Mouse (Mus musculus) CH12.LX (cell line): ENCODE measurements around the gene Smad6. TPM values are rescaled to one million over a fixed set of nuclear protein-coding genes. Genes with fewer than 3 reads are reported as not detected.

Experiments
- DNase-seq: peaks from one replicate; pipeline ENCODE4 v3.0.0-alpha.2; 2013; ENCODE audit errors: extremely low read depth
- H3K27ac ChIP-seq: 2 replicates; pipeline ENCODE4 v1.5.1; 2012; ENCODE audit warnings: low read depth, mild to moderate bottlenecking, control low read depth, moderate library complexity; ENCODE audit not compliant: insufficient read depth
- H3K27me3 ChIP-seq: replicated peaks from 2 replicates; pipeline ENCODE3; 2012; ENCODE audit warnings: inconsistent platforms
- H3K36me3 ChIP-seq, 2 experiments: replicated peaks in 1 of 2; 2 replicates each; pipeline versions ENCODE3 to v1.6.1; 2012; ENCODE audit warnings: inconsistent platforms in 1 of 2, low read length in 1 of 2, mild to moderate bottlenecking in 1 of 2, mixed read lengths in 1 of 2, moderate library complexity in 1 of 2; ENCODE audit not compliant: control insufficient read depth in 1 of 2, insufficient read depth in 1 of 2
- H3K4me1 ChIP-seq, 2 experiments: 2 replicates each; pipeline ENCODE4 v1.6.1; 2012; ENCODE audit warnings: inconsistent platforms in 1 of 2, moderate library complexity in 1 of 2; ENCODE audit not compliant: insufficient read depth in 2 of 2, control insufficient read depth in 1 of 2
- H3K4me2 ChIP-seq: 2 replicates; pipeline ENCODE4 v1.6.1; 2012; ENCODE audit warnings: low read depth, mild to moderate bottlenecking, control low read depth; ENCODE audit not compliant: poor library complexity, insufficient read depth, severe bottlenecking
- H3K4me3 ChIP-seq, 3 experiments: fragments of 150-350 bp in 1 of 3; sonication (generic) in 1 of 3; replicated peaks in 1 of 3; 2 replicates each; pipeline versions ENCODE3 to v1.5.1; 2011 to 2012; ENCODE audit warnings: low read depth in 2 of 3, low read length in 2 of 3, mild to moderate bottlenecking in 2 of 3, moderate library complexity in 2 of 3, control low read depth in 1 of 3, improper control_type of control experiment in 1 of 3, inconsistent platforms in 1 of 3, mixed read lengths in 1 of 3; ENCODE audit not compliant: poor library complexity in 1 of 3
- H3K79me2 ChIP-seq: replicated peaks from 2 replicates; pipeline ENCODE4 v1.6.1; 2012; ENCODE audit warnings: mild to moderate bottlenecking, moderate library complexity; ENCODE audit not compliant: control insufficient read depth, poor library complexity, insufficient read depth, severe bottlenecking; ENCODE audit errors: extremely low read depth
- H3K9ac ChIP-seq: 2 replicates; pipeline ENCODE4 v1.6.1; 2012; ENCODE audit warnings: low read depth, mild to moderate bottlenecking, control low read depth, moderate library complexity; ENCODE audit not compliant: insufficient read depth
- H3K9me3 ChIP-seq: replicated peaks from 2 replicates; pipeline ENCODE3; 2012; ENCODE audit warnings: low read length, inconsistent platforms, mixed read lengths
- BHLHE40 ChIP-seq: IDR thresholded peaks from 2 replicates; pipeline ENCODE4 v1.6.1; 2011; ENCODE audit warnings: mild to moderate bottlenecking, low read depth, low read length, improper control_type of control experiment
- CHD2 ChIP-seq: IDR thresholded peaks from 2 replicates; pipeline ENCODE4 v1.6.1; 2011; ENCODE audit warnings: low read length, improper control_type of control experiment
- CTCF ChIP-seq, 2 experiments: IDR thresholded peaks in 1 of 2; conservative IDR thresholded peaks in 1 of 2; 2 replicates each; pipeline ENCODE4 v1.5.1; 2011 to 2012; ENCODE audit warnings: low read depth in 2 of 2, low read length in 2 of 2, improper control_type of control experiment in 1 of 2, inconsistent platforms in 1 of 2, mild to moderate bottlenecking in 1 of 2, moderate library complexity in 1 of 2
- GABPA ChIP-seq: IDR thresholded peaks from 2 replicates; pipeline ENCODE4 v1.6.1; 2012; ENCODE audit warnings: low read depth, low read length, improper control_type of control experiment, inconsistent platforms; ENCODE audit not compliant: insufficient replicate concordance
- HCFC1 ChIP-seq: IDR thresholded peaks from 2 replicates; pipeline ENCODE4 v1.6.1; 2012; ENCODE audit warnings: low read depth, mild to moderate bottlenecking, inconsistent platforms, low read length, improper control_type of control experiment
- IRF4 ChIP-seq: IDR thresholded peaks from 2 replicates; pipeline ENCODE4 v1.6.1; 2014; ENCODE audit warnings: low read depth, mild to moderate bottlenecking, inconsistent platforms, low read length, improper control_type of control experiment
- JUN ChIP-seq: IDR thresholded peaks from 2 replicates; pipeline ENCODE4 v1.6.1; 2011; ENCODE audit warnings: low read depth, mild to moderate bottlenecking, low read length, improper control_type of control experiment, moderate library complexity; ENCODE audit not compliant: insufficient read depth
- MAX ChIP-seq: IDR thresholded peaks from 2 replicates; pipeline ENCODE4 v1.6.1; 2011; ENCODE audit warnings: low read length, improper control_type of control experiment
- MXI1 ChIP-seq: IDR thresholded peaks from 2 replicates; pipeline ENCODE4 v1.6.1; 2011; ENCODE audit warnings: mild to moderate bottlenecking, low read depth, low read length, improper control_type of control experiment
- NELFE ChIP-seq: IDR thresholded peaks from 2 replicates; pipeline ENCODE4 v1.6.1; 2011; ENCODE audit warnings: low read depth, low read length, improper control_type of control experiment
- RAD21 ChIP-seq: IDR thresholded peaks from 2 replicates; pipeline ENCODE4 v1.6.1; 2011; ENCODE audit warnings: low read depth, mild to moderate bottlenecking, low read length, improper control_type of control experiment, moderate library complexity
- RCOR1 ChIP-seq: conservative IDR thresholded peaks from 2 replicates; pipeline ENCODE4 v1.6.1; 2012; ENCODE audit warnings: low read depth, mild to moderate bottlenecking, inconsistent platforms, low read length, improper control_type of control experiment
- SIN3A ChIP-seq: IDR thresholded peaks from 2 replicates; pipeline ENCODE4 v1.6.1; 2012; ENCODE audit warnings: low read length, improper control_type of control experiment, inconsistent platforms
- SMC3 ChIP-seq: IDR thresholded peaks from 2 replicates; pipeline ENCODE4 v1.6.1; 2011; ENCODE audit warnings: low read depth, low read length, improper control_type of control experiment
- TCF12 ChIP-seq: IDR thresholded peaks from 2 replicates; pipeline ENCODE4 v1.6.1; 2014; ENCODE audit warnings: low read depth, mild to moderate bottlenecking, inconsistent platforms, low read length, improper control_type of control experiment
- UBTF ChIP-seq: IDR thresholded peaks from 2 replicates; pipeline ENCODE4 v1.6.1; 2012; ENCODE audit warnings: low read depth, mild to moderate bottlenecking, inconsistent platforms, low read length, improper control_type of control experiment, moderate library complexity
- USF1 ChIP-seq: IDR thresholded peaks from 2 replicates; pipeline ENCODE4 v1.6.1; 2014; ENCODE audit warnings: low read depth, mild to moderate bottlenecking, inconsistent platforms, low read length, improper control_type of control experiment
- ZC3H11A ChIP-seq: IDR thresholded peaks from 2 replicates; pipeline ENCODE4 v1.6.1; 2012; ENCODE audit warnings: low read depth, mild to moderate bottlenecking, inconsistent platforms, low read length, improper control_type of control experiment
- ZNF384 ChIP-seq: IDR thresholded peaks from 2 replicates; pipeline ENCODE4 v1.6.1; 2012; ENCODE audit warnings: low read depth, low read length, improper control_type of control experiment, inconsistent platforms
- dilution Hi-C: fragments of 300-500 bp; cut with MboI; formaldehyde crosslinking; loops from 2 replicates; pipeline ENCODE4 v1.14.3; 2020; ENCODE audit warnings: low sequenced_read_pairs; ENCODE audit not compliant: extremely low pct_unique_long_range_greater_than_20kb, extremely low pct_ligation_motif_present
- in situ Hi-C: fragments of 300-500 bp; cut with MboI; formaldehyde crosslinking; loops from 3 replicates; pipeline ENCODE4 v1.14.3; 2019; ENCODE audit warnings: low sequenced_read_pairs, low pct_ligation_motif_present, low pct_unique_long_range_greater_than_20kb, mixed read lengths
- polyA plus RNA-seq: library from polyadenylated mRNA; unstranded; fragments of >175 nt; gene quantifications from 2 replicates; pipeline ENCODE4 v1.2.1, GENCODE M21; 2012; ENCODE audit warnings: low read depth; ENCODE audit not compliant: insufficient read length
- total RNA-seq, 2 experiments: library from RNA; depleted of rRNA; stranded (reverse); fragments of 300-350 nt in 1 of 2; fragments of >200 nt in 1 of 2; gene quantifications; 2 replicates each; pipeline ENCODE4 v1.2.3; 2012 to 2014

Gene Smad6
- total and polyA plus RNA-seq, 3 experiments: not detected

GRCm38 (mm10) chr9:63923190-63923717 is 98.6 kb downstream of the Smad6 start:
- Histone ChIP-seq H3K4me1 (no peaks in the 10 kb centered on the region), H3K79me2 (no peaks in the 10 kb centered on the region), H3K4me2 (no peak overlapping the region), H3K36me3 (no peaks in the 10 kb centered on the region), H3K9ac (no peak overlapping the region), H3K4me3 (no peak overlapping the region), H3K27ac (no peak overlapping the region), H3K27me3 (peaks cover 6% of the 10 kb centered on the region), H3K9me3 (no peaks in the 10 kb centered on the region)
- no peak for DNase-seq
- in situ Hi-C loops (no loop called here), dilution Hi-C loops (no loop called here)
- no peak for TF ChIP-seq ZNF384
- no peak for TF ChIP-seq HCFC1
- TF ChIP-seq RCOR1: no peak
- no peak for TF ChIP-seq MAX
- no peak for TF ChIP-seq CHD2
- no peak for TF ChIP-seq CTCF (conservative IDR thresholded peaks at IDR 0.05 in 1 of 2, IDR thresholded peaks at IDR 0.05 in 1 of 2; ENCODE audit: low read depth in 2 of 2, low read length in 2 of 2)
- no peak for TF ChIP-seq IRF4
- TF ChIP-seq JUN: no peak
- TF ChIP-seq UBTF: no peak
- TF ChIP-seq SMC3: no peak

- H3K4me3 ChIP-seq: no peak overlapping the region
- H3K4me1 ChIP-seq: no peaks in the 10 kb centered on the region
These were observed 102.2 kb downstream of the Smad6 start for GRCm38 (mm10) chr9:63919708-63920107.

More at GRCm38 (mm10) chr9:63919708-63920107, 102.2 kb downstream of the Smad6 start:
- TF ChIP-seq TCF12: no peak
- no peak for TF ChIP-seq BHLHE40
- no peak for TF ChIP-seq SIN3A
- no peak for TF ChIP-seq NELFE
- no peak for TF ChIP-seq CTCF (conservative IDR thresholded peaks at IDR 0.05 in 1 of 2, IDR thresholded peaks at IDR 0.05 in 1 of 2; ENCODE audit: low read depth in 2 of 2, low read length in 2 of 2)
- TF ChIP-seq MXI1: no peak
- no peak for TF ChIP-seq ZC3H11A
- no peak for TF ChIP-seq USF1
- no peak for TF ChIP-seq RAD21
- no peak for TF ChIP-seq GABPA
- Histone ChIP-seq H3K79me2 (no peaks in the 10 kb centered on the region), H3K27me3 (peaks cover 16% of the 10 kb centered on the region), H3K4me2 (no peak overlapping the region), H3K27ac (no peak overlapping the region), H3K36me3 (no peaks in the 10 kb centered on the region), H3K9me3 (no peaks in the 10 kb centered on the region), H3K9ac (no peak overlapping the region)
- dilution Hi-C loops (no loop called here), in situ Hi-C loops (loop anchor here (5.0 kb wide), 1 partner anchor 178 kb away; no protein-coding TSS in a partner anchor)
- DNase-seq: no peak
